Mouse (Mus musculus): ENCODE data around the gene Adamtsl4.
A peak's percentile ranks its signal among the peaks of the same experiment; 100 is the strongest.
"Not testable (repeated sequence)": the region's sequence is repeated elsewhere in the genome, so short reads cannot be mapped to it uniquely, and the experiment has no call there.

Adamtsl4 gene

GRCm38 (mm10) chr3:95698286-95698685, 10.6 kb upstream of the Adamtsl4 start:
- DNase-seq: no peak

- no peak for DNase-seq
These were observed 8.6 kb upstream of the Adamtsl4 start for GRCm38 (mm10) chr3:95696360-95696759.

- no peak for DNase-seq
These were observed 8.1 kb upstream of the Adamtsl4 start for GRCm38 (mm10) chr3:95695796-95696195.

- DNase-seq: no peak
These were observed 7.3 kb upstream of the Adamtsl4 start for GRCm38 (mm10) chr3:95694808-95695703.

GRCm38 (mm10) chr3:95693821-95694807, 6.4 kb upstream of the Adamtsl4 start:
- DNase-seq: peak; percentile 30

- no peak for DNase-seq
These were observed 5.0 kb upstream of the Adamtsl4 start for GRCm38 (mm10) chr3:95692677-95693076.

GRCm38 (mm10) chr3:95690552-95690951, 2.8 kb upstream of the Adamtsl4 start:
- not testable (repeated sequence) for DNase-seq

- no peak for DNase-seq
These were observed 2.2 kb upstream of the Adamtsl4 start for GRCm38 (mm10) chr3:95689940-95690339.

- no peak for DNase-seq
These were observed 1.6 kb upstream of the Adamtsl4 start for GRCm38 (mm10) chr3:95689171-95689915.

GRCm38 (mm10) chr3:95687168-95687523, 571 bp downstream of the Adamtsl4 start:
- DNase-seq: no peak

- DNase-seq: no peak
These were observed 1.1 kb downstream of the Adamtsl4 start for GRCm38 (mm10) chr3:95686492-95687167.

- no peak for DNase-seq
These were observed 2.0 kb downstream of the Adamtsl4 start for GRCm38 (mm10) chr3:95685701-95686100.

GRCm38 (mm10) chr3:95685301-95685700, 2.4 kb downstream of the Adamtsl4 start:
- DNase-seq: no peak

- DNase-seq: no peak
These were observed 2.9 kb downstream of the Adamtsl4 start for GRCm38 (mm10) chr3:95684846-95685245.

- no peak for DNase-seq
These were observed 4.8 kb downstream of the Adamtsl4 start for GRCm38 (mm10) chr3:95682878-95683277.

GRCm38 (mm10) chr3:95681365-95681764, 6.4 kb downstream of the Adamtsl4 start:
- no peak for DNase-seq

GRCm38 (mm10) chr3:95680673-95681072, 7.0 kb downstream of the Adamtsl4 start:
- no peak for DNase-seq

GRCm38 (mm10) chr3:95679551-95679950, 8.2 kb downstream of the Adamtsl4 start:
- no peak for DNase-seq

GRCm38 (mm10) chr3:95677420-95678090, 10.2 kb downstream of the Adamtsl4 start:
- no peak for DNase-seq

- peak; percentile 82 for DNase-seq
These were observed 10.8 kb downstream of the Adamtsl4 start for GRCm38 (mm10) chr3:95676745-95677419.

Data from kidney, adult 18-20 months (tissue).